Mouse (Mus musculus) mouse embryonic stem cell (cell line): ENCODE results near the gene Serpinh1.

Source experiments
- in situ Hi-C, 2 experiments: fragments of 300-500 bp; cut with MboI; formaldehyde crosslinking; loops; 1 replicate in 1 of 2; 3 replicates in 1 of 2; pipeline ENCODE4 v1.14.3; 2019 to 2020; ENCODE audit warnings: low sequenced_read_pairs in 2 of 2, low pct_unique_long_range_greater_than_20kb in 1 of 2, mixed read lengths in 1 of 2; ENCODE audit not compliant: unreplicated experiment in 1 of 2

The Serpinh1 gene

DNA sequence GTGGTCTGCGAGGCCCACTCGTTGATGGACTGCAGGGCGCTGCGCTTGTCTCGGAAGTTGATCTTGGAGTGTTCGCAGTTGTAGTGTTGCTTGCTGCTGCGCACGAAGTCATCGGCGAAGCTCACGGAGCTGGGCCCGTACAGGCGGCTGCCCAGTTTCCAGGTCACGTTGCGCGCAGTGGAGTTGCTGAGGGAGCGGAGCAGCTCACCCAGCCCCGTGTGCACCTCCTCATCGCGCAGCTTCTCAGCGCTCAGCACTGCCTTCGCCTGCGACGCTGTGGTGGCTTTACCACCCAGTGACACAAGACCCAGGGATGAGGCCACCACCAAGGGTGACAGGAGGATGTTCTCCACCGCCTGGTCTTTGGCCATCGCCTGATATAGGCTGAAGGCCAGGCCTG, 4.2 kb downstream of the Serpinh1 start:
- in situ Hi-C loops = no loop called here

GRCm38 (mm10) chr7:99347268-99347667, 5.8 kb downstream of the Serpinh1 start:
- in situ Hi-C loops = no loop called here

DNA sequence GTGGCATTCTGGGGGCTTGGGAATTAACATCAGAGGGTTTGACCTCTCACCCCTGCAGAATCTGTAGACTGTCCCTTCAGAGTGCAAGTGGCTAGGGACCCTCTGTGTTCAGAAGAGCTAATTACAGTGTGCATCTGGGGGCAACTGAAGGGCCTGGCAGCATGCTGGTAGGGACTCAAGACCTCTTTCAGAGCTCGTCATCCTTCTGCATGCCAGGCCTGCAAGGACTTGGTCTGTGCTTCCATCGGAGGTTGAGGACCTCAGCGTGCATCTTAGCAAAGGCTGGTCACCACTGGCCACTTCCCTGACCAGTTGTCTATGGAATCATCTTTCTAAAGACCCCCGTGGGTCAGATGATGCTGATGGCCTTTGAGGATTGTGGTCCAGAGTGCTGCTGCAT, 9.5 kb downstream of the Serpinh1 start:
- in situ Hi-C loops = no loop called here

GRCm38 (mm10) chr7:99340736-99341135, 12.3 kb downstream of the Serpinh1 start:
- in situ Hi-C loops = no loop called here

GRCm38 (mm10) chr7:99332774-99333480, 20.1 kb downstream of the Serpinh1 start:
- in situ Hi-C loops = loop anchor here in 1 of 2 experiments (5.0 kb wide), 1 partner anchor 34 kb away; no protein-coding TSS in a partner anchor

GRCm38 (mm10) chr7:99330012-99330411, 23.0 kb downstream of the Serpinh1 start:
- in situ Hi-C loops = loop anchor here in 1 of 2 experiments (5.0 kb wide), 1 partner anchor 37 kb away; no protein-coding TSS in a partner anchor

DNA sequence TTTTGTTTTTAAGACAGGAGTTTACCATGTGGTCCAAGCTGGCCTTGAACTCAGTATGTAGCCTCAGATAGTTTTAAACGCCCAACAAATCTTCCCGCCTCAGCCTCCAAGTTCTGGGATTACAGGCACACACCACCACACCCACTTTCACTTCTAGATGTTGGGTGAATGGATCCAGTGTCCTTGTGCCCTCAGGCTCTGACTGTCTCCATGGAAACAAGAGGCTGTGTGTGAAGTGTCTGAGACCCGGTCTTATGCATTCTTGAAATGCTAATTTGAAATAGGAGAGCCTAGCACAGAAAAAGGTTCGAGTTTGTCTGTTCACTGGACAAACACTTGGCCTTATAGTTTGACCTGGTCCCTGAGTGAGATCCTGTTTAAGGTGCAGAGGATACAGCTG, 24.2 kb downstream of the Serpinh1 start:
- in situ Hi-C loops = loop anchor here in 1 of 2 experiments (5.0 kb wide), 1 partner anchor 33 kb away; no protein-coding TSS in a partner anchor

GRCm38 (mm10) chr7:99326128-99326527, 26.9 kb downstream of the Serpinh1 start:
- in situ Hi-C loops = loop anchor here in 1 of 2 experiments (5.0 kb wide), 1 partner anchor 36 kb away; no protein-coding TSS in a partner anchor

DNA sequence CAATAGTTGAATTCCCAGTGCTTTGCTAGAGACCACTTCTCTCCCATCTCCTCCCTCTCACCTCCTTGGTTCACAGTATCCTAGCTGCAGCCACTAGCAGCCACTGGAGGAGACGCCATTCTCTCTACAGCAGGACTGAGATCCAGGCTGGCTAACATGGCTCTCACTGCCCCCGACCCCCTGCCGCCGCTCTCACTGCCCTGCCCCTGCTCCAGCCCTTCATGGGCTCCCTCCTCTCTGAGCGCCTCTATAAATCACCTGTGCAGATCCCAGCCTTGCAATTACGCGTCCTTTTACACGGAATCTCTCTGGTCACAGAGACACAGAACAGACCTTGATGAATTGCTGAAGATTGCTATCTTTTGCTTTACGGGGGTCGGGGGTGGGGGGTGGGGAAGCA, 28.2 kb downstream of the Serpinh1 start:
- in situ Hi-C loops = loop anchor here in 1 of 2 experiments (5.0 kb wide), 1 partner anchor 37 kb away; no protein-coding TSS in a partner anchor

DNA sequence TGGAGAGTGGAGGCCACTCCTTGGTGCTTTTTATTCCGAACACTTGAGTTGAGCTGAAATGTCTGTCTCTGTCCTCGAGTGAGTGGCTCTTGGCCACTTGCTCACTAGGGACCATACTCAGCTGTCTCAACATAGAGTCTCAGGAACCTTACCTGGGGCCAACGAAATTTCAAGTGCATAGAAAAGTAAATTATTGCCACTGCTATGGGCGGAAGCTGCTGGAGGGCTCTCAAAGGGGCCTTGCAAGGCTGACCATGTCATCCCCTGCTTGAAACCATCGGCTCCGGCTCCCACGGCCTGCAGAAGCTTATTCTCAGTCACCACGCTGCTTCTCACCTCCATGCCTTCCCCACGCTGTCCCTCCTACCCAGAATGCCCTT, 29.7 kb downstream of the Serpinh1 start:
- in situ Hi-C loops = no loop called here

DNA sequence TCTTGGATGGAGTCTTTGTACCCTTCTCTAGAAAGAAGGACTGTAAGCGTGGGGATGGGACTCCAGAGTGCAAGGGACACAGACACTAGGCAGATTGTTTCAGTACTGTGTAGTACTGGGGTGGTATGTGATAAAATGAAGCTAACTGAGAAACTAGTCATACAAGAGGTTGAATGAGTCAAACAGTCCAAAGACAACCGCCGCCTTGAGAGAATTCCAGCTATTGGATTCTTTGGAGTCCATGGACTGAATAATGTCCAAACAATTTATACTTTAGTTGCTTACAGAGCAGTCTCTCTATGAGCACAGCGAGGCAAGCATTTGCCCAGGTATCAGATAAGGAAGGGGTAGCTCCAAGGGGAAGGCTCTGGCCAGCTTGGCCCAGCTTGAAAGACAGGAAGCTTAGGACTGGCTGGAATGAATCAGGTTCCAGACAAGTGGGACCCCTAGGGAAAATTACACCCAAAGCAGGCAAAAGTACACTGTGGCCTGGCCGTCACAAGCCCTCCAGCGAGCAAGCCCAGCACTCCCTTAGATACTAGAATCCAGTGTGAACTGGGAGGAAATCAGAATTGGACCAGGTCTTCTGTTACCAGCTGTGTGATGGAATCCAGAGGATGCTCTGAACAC, 30.2 kb downstream of the Serpinh1 start:
- in situ Hi-C loops = no loop called here

- in situ Hi-C loops = no loop called here
Observed at GRCm38 (mm10) chr7:99320524-99320923, 32.5 kb downstream of the Serpinh1 start.

DNA sequence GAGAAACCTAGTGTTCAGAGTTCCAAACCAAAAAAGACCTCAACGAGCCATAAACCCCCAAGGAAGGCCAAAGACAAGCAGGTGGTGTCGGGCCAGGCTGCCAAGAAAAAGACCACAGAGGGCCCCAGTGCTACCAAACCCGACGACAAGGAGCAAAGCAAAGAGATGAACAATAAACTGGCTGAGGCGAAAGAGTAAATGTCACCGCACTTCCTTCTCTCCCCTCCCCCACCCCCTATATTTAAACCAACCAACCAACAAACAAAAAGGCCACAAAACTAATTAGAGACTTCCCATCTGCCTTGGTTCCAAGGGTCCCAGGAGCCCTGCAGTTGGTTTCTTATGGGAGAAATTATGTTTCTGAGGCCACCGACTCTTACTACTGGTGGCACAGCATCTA, 35.6 kb downstream of the Serpinh1 start:
- in situ Hi-C loops = no loop called here

- in situ Hi-C loops = no loop called here
Observed at GRCm38 (mm10) chr7:99316207-99316606, 36.8 kb downstream of the Serpinh1 start.

- in situ Hi-C loops = no loop called here
Observed at GRCm38 (mm10) chr7:99314565-99314964, 38.5 kb downstream of the Serpinh1 start.

GRCm38 (mm10) chr7:99313253-99313652, 39.8 kb downstream of the Serpinh1 start:
- in situ Hi-C loops = no loop called here

DNA sequence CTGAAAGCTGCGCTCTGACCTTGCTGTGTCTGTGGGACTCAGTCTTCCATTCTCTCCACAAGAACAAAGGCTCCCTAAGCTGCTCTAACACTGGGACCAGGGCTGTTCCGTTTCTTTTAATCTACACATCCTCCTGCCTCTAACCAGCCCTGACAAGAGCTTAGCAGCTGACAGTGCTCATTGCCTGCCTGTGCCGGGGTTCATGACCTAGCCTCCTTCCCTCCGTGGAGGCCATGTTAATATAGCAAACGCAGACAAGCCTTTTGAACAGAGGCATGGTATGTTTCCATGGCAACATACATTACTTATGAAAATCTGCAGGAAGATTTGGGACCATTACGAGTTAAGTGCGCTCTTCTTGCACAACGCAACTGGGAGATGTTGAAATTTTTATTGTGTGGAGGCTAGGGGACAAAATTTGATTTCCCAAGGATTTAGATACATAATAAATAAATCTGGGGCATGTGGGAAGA, 40.3 kb downstream of the Serpinh1 start:
- in situ Hi-C loops = no loop called here

- in situ Hi-C loops = no loop called here
Observed at GRCm38 (mm10) chr7:99312058-99312457, 41.0 kb downstream of the Serpinh1 start.

DNA sequence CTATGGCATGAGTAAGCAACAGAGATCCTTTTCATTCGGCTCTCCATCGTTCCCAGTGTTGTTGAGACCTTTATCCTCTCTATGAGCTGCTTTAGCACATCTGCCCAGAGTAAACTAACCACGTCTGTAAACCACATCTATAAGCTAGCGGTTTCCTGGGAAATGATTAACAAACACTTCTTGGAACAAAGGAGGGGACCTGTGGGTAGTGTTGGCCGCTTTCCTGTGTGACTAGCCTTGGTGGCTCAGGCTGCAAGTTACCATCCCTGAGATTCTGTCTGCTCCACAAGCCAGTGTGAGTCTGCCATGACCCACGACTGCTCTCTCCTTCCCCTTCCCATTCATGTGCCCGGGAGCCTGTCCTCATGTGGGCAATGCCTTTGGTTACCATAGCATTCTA, 41.6 kb downstream of the Serpinh1 start:
- in situ Hi-C loops = no loop called here

DNA sequence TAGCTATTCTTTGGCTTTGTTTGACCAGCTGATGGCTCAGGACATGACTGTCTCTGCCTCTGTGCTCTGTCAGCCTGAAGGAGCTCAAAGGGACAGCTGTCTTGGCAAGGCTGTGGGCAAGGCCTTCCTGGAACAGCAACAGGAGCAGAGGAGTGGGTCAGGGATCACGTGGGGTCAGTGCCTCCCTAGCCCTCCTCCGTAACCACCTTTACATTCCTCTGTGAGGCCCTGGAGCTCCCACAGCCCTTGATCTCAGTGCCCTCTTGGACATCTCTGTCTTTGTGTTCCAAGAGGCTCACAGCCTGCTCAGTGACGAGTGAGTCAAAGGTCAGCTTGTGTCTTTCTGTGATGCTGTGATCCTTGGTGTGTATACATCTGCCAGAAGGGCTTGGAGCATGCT, 46.4 kb downstream of the Serpinh1 start:
- in situ Hi-C loops = no loop called here
